Mouse (Mus musculus): ENCODE results near the gene Fam43b.

- TF ChIP-seq CTCF (IDR thresholded peaks at IDR 0.05; ENCODE audit: low read depth) (no peak), EP300 (optimal IDR thresholded peaks at IDR 0.05) (no peak)
Measured at GRCm38 (mm10) chr4:138375117-138375516, 21.2 kb downstream of the Fam43b start.
